Mouse (Mus musculus) limb, embryonic 10.5 days (tissue): ENCODE data around the gene Fgfr2. TPM values are rescaled to one million over a fixed set of nuclear protein-coding genes. Genes with fewer than 3 reads are reported as not detected.

Experiments
- DNase-seq: peaks from one replicate; pipeline ENCODE4 v3.0.0-alpha.2; 2017; ENCODE audit warnings: low spot score
- H3K27ac ChIP-seq: fragments of 300-500 bp; sonication (generic); 2 replicates; pipeline ENCODE4 v1.5.1; 2016; ENCODE audit warnings: mild to moderate bottlenecking
- H3K27me3 ChIP-seq: fragments of 300-500 bp; sonication (generic); 2 replicates; pipeline ENCODE4 v1.6.1; 2016; ENCODE audit warnings: low read depth, mild to moderate bottlenecking; ENCODE audit not compliant: poor library complexity, severe bottlenecking
- H3K36me3 ChIP-seq: fragments of 300-500 bp; sonication (generic); 2 replicates; pipeline ENCODE4 v1.6.1; 2016; ENCODE audit warnings: mild to moderate bottlenecking, moderate library complexity
- H3K4me1 ChIP-seq: fragments of 300-500 bp; sonication (generic); 2 replicates; pipeline ENCODE4 v1.6.1; 2016
- H3K4me3 ChIP-seq: fragments of 300-500 bp; sonication (generic); 2 replicates; pipeline ENCODE4 v1.5.1; 2016; ENCODE audit warnings: mild to moderate bottlenecking, moderate library complexity
- H3K9me3 ChIP-seq: fragments of 300-500 bp; sonication (generic); replicated peaks from 2 replicates; pipeline ENCODE4 v1.6.1; 2016; ENCODE audit warnings: mild to moderate bottlenecking
- WGBS: fragments of 180-500 bp; shearing (Covaris S2); methylation state at CpG from one replicate; pipeline ENCODE4 v1.1.7; 2016; 5-methylcytosine and 5-hydroxymethylcytosine counted together
- polyA plus RNA-seq: library from polyadenylated mRNA; unstranded; fragments of >200 nt; fragmentation: Nextera tagmentation; extraction: Ambion mirVana; gene quantifications from 2 replicates; pipeline ENCODE4 v1.2.1, GENCODE M21; 2016

Gene Fgfr2
- polyA plus RNA-seq, 1 experiment from 2014 or later = 64.4 TPM

GRCm38 (mm10) chr7:132419378-132420255 is 703.5 kb downstream of the Fgfr2 start:
- WGBS = 95% methylated on average over 10 of the region's 10 CpGs
- Histone ChIP-seq H3K9me3 (no peaks in the 10 kb centered on the region), H3K27ac (no peak overlapping the region), H3K36me3 (no peaks in the 10 kb centered on the region), H3K4me3 (no peak overlapping the region), H3K4me1 (peaks cover 18% of the 10 kb centered on the region), H3K27me3 (no peaks in the 10 kb centered on the region)
- DNase-seq = no peak

GRCm38 (mm10) chr7:132416866-132417265 is 706.3 kb downstream of the Fgfr2 start:
- H3K4me1 ChIP-seq = peaks cover 18% of the 10 kb centered on the region
- peak; percentile 42 for DNase-seq
- 67% methylated on average over 9 of the region's 9 CpGs for WGBS

GRCm38 (mm10) chr7:132415866-132416265 is 707.3 kb downstream of the Fgfr2 start:
- no peak overlapping the region for H3K27ac ChIP-seq
- H3K4me3 ChIP-seq = no peak overlapping the region
- no peaks in the 10 kb centered on the region for H3K9me3 ChIP-seq
- no peak for DNase-seq
- H3K27me3 ChIP-seq = no peaks in the 10 kb centered on the region
- peaks cover 18% of the 10 kb centered on the region for H3K4me1 ChIP-seq
- no peaks in the 10 kb centered on the region for H3K36me3 ChIP-seq

More at GRCm38 (mm10) chr7:132416866-132417265, 706.3 kb downstream of the Fgfr2 start:
- no peak overlapping the region for H3K4me3 ChIP-seq
- H3K27me3 ChIP-seq = no peaks in the 10 kb centered on the region
- H3K36me3 ChIP-seq = no peaks in the 10 kb centered on the region
- peak overlapping the region; percentile 34; the same call in 1 of the 2 replicates for H3K27ac ChIP-seq
- H3K9me3 ChIP-seq = no peaks in the 10 kb centered on the region

- Histone ChIP-seq H3K4me1 (peaks cover 23% of the 10 kb centered on the region), H3K27me3 (no peaks in the 10 kb centered on the region), H3K27ac (no peak overlapping the region), H3K36me3 (no peaks in the 10 kb centered on the region), H3K9me3 (no peaks in the 10 kb centered on the region), H3K4me3 (no peak overlapping the region)
- 62% methylated on average over 2 of the region's 2 CpGs for WGBS
- no peak for DNase-seq
Measured at GRCm38 (mm10) chr7:132412520-132412919, 710.6 kb downstream of the Fgfr2 start.

GRCm38 (mm10) chr7:132411708-132412107 is 711.4 kb downstream of the Fgfr2 start:
- Histone ChIP-seq H3K27ac (no peak overlapping the region), H3K9me3 (no peaks in the 10 kb centered on the region), H3K27me3 (no peaks in the 10 kb centered on the region), H3K4me1 (peaks cover 21% of the 10 kb centered on the region), H3K36me3 (no peaks in the 10 kb centered on the region), H3K4me3 (no peak overlapping the region)
- DNase-seq = no peak
- 90% methylated on average over 2 of the region's 2 CpGs for WGBS

- Histone ChIP-seq H3K9me3 (no peaks in the 10 kb centered on the region), H3K4me1 (peaks cover 20% of the 10 kb centered on the region), H3K27ac (no peak overlapping the region), H3K4me3 (no peak overlapping the region), H3K27me3 (no peaks in the 10 kb centered on the region), H3K36me3 (no peaks in the 10 kb centered on the region)
- no peak for DNase-seq
- 92% methylated on average over 4 of the region's 4 CpGs for WGBS
Measured at GRCm38 (mm10) chr7:132410958-132411357, 712.2 kb downstream of the Fgfr2 start.

- no peaks in the 10 kb centered on the region for H3K27me3 ChIP-seq
- no peak for DNase-seq
- H3K36me3 ChIP-seq = no peaks in the 10 kb centered on the region
- H3K27ac ChIP-seq = no peak overlapping the region
- H3K9me3 ChIP-seq = no peaks in the 10 kb centered on the region
- H3K4me3 ChIP-seq = no peak overlapping the region
- 90% methylated on average over 3 of the region's 3 CpGs for WGBS
- peaks cover 28% of the 10 kb centered on the region for H3K4me1 ChIP-seq
Measured at GRCm38 (mm10) chr7:132409890-132410289, 713.3 kb downstream of the Fgfr2 start.

GRCm38 (mm10) chr7:132402377-132403084 is 720.6 kb downstream of the Fgfr2 start:
- Histone ChIP-seq H3K9me3 (no peaks in the 10 kb centered on the region), H3K27me3 (peaks cover 16% of the 10 kb centered on the region; the same call in 1 of the 2 replicates), H3K4me1 (peaks cover 36% of the 10 kb centered on the region), H3K27ac (no peak overlapping the region), H3K4me3 (no peak overlapping the region), H3K36me3 (no peaks in the 10 kb centered on the region)
- 94% methylated on average over 10 of the region's 10 CpGs for WGBS
- no peak for DNase-seq

GRCm38 (mm10) chr7:132398487-132398886 is 724.7 kb downstream of the Fgfr2 start:
- WGBS = 83% methylated on average over 3 of the region's 3 CpGs
- no peak for DNase-seq
- no peaks in the 10 kb centered on the region for H3K9me3 ChIP-seq
- H3K36me3 ChIP-seq = no peaks in the 10 kb centered on the region
- H3K4me1 ChIP-seq = peaks cover 5% of the 10 kb centered on the region
- no peak overlapping the region for H3K4me3 ChIP-seq
- H3K27ac ChIP-seq = no peak overlapping the region
- peaks cover 16% of the 10 kb centered on the region; the same call in 1 of the 2 replicates for H3K27me3 ChIP-seq

GRCm38 (mm10) chr7:132396661-132397322 is 726.4 kb downstream of the Fgfr2 start:
- Histone ChIP-seq H3K4me1 (peaks cover 9% of the 10 kb centered on the region), H3K4me3 (no peak overlapping the region), H3K27me3 (0 out of 2 replicates have a peak, but pooled peaks cover 7% of the 10 kb centered on the region), H3K9me3 (no peaks in the 10 kb centered on the region), H3K27ac (no peak overlapping the region), H3K36me3 (no peaks in the 10 kb centered on the region)
- 81% methylated on average over 7 of the region's 7 CpGs for WGBS
- no peak for DNase-seq

GRCm38 (mm10) chr7:132393582-132394175 is 729.5 kb downstream of the Fgfr2 start:
- H3K36me3 ChIP-seq = no peaks in the 10 kb centered on the region
- no peaks in the 10 kb centered on the region for H3K9me3 ChIP-seq
- 0 out of 2 replicates have a peak, but pooled peaks cover 3% of the 10 kb centered on the region for H3K27me3 ChIP-seq
- peaks cover 30% of the 10 kb centered on the region for H3K4me1 ChIP-seq
- no peak overlapping the region for H3K4me3 ChIP-seq
- H3K27ac ChIP-seq = no peak overlapping the region
- no peak for DNase-seq

GRCm38 (mm10) chr7:132393014-132393406 is 730.1 kb downstream of the Fgfr2 start:
- Histone ChIP-seq H3K4me3 (no peak overlapping the region), H3K36me3 (no peaks in the 10 kb centered on the region), H3K4me1 (peaks cover 34% of the 10 kb centered on the region), H3K27ac (no peak overlapping the region), H3K27me3 (0 out of 2 replicates have a peak, but pooled peaks cover 3% of the 10 kb centered on the region), H3K9me3 (no peaks in the 10 kb centered on the region)
- no peak for DNase-seq
- WGBS = 85% methylated on average over 5 of the region's 5 CpGs
